Mouse (Mus musculus) forebrain, embryonic 14.5 days (tissue): ENCODE data around the gene Scrn1. TPM values are rescaled to one million over a fixed set of nuclear protein-coding genes. Genes with fewer than 3 reads are reported as not detected.

Source experiments
- ATAC-seq: fragments of 200-750 bp; cut with Nextera tagmentation; 2 replicates; pipeline ENCODE4 v1.8.0; 2017; ENCODE audit warnings: mild to moderate bottlenecking, moderate library complexity
- DNase-seq: peaks from one replicate; pipeline ENCODE4 v3.0.0-alpha.2; 2015; ENCODE audit warnings: low spot score
- H3K27ac ChIP-seq: fragments of 300-500 bp; sonication (generic); 2 replicates; pipeline ENCODE4 v1.5.1; 2014; ENCODE audit warnings: low read depth, mild to moderate bottlenecking, control low read depth, low read length, moderate library complexity
- H3K27me3 ChIP-seq: fragments of 300-500 bp; sonication (generic); replicated peaks from 2 replicates; pipeline ENCODE4 v1.6.1; 2014; ENCODE audit warnings: low read length, control low read depth, mixed read lengths; ENCODE audit not compliant: control insufficient read depth, insufficient read depth
- H3K36me3 ChIP-seq: fragments of 300-500 bp; sonication (generic); 2 replicates; pipeline ENCODE4 v1.6.1; 2014; ENCODE audit warnings: low read length, control low read depth; ENCODE audit not compliant: control insufficient read depth, insufficient read depth
- H3K4me1 ChIP-seq: fragments of 300-500 bp; sonication (generic); 2 replicates; pipeline ENCODE4 v1.6.1; 2014; ENCODE audit warnings: antibody characterized with exemption, low read length, control low read depth; ENCODE audit not compliant: control insufficient read depth, insufficient read depth
- H3K4me2 ChIP-seq: fragments of 300-500 bp; sonication (generic); 2 replicates; pipeline ENCODE4 v1.6.1; 2014; ENCODE audit warnings: mild to moderate bottlenecking, control low read depth, low read length
- H3K4me3 ChIP-seq: fragments of 300-500 bp; sonication (generic); 2 replicates; pipeline ENCODE4 v1.5.1; 2014; ENCODE audit warnings: low read depth, low read length, control low read depth
- H3K9ac ChIP-seq: fragments of 300-500 bp; sonication (generic); 2 replicates; pipeline ENCODE4 v1.6.1; 2014; ENCODE audit warnings: mild to moderate bottlenecking, low read length, control low read depth, moderate library complexity
- H3K9me3 ChIP-seq: fragments of 300-500 bp; sonication (generic); replicated peaks from 2 replicates; pipeline ENCODE4 v1.6.1; 2016; ENCODE audit warnings: low read length, control low read depth, mixed read lengths; ENCODE audit not compliant: control insufficient read depth
- WGBS: fragments of 180-500 bp; shearing (Covaris S2); extraction: QIAGEN DNeasy Blood & Tissue Kit; methylation state at CpG from one replicate; pipeline ENCODE4 v1.1.7; 2014; 5-methylcytosine and 5-hydroxymethylcytosine counted together
- polyA plus RNA-seq: library from polyadenylated mRNA; unstranded; fragments of >200 nt; fragmentation: Nextera tagmentation; extraction: Ambion mirVana; gene quantifications from 2 replicates; pipeline ENCODE4 v1.2.1, GENCODE M21; 2014

The Scrn1 gene
- polyA plus RNA-seq, 1 experiment from 2014 or later = 134 TPM

- Histone ChIP-seq H3K9ac (no peak overlapping the region), H3K4me1 (peaks cover 2% of the 10 kb centered on the region; the same call in 1 of the 2 replicates), H3K4me2 (no peak overlapping the region), H3K4me3 (no peak overlapping the region), H3K9me3 (no peaks in the 10 kb centered on the region), H3K27ac (no peak overlapping the region), H3K27me3 (no peaks in the 10 kb centered on the region), H3K36me3 (no peaks in the 10 kb centered on the region)
- ATAC-seq (peak; percentile 55), DNase-seq (peak; percentile 83)
- 23% methylated on average over 2 of the region's 2 CpGs for WGBS
These were observed 19.9 kb upstream of the Scrn1 start for GRCm38 (mm10) chr6:54586175-54586574.

GRCm38 (mm10) chr6:54573218-54573955 lies 7.1 kb upstream of the Scrn1 start:
- DNase-seq (peak; percentile 53), ATAC-seq (peak; percentile 44)
- Histone ChIP-seq H3K4me1 (peaks cover 24% of the 10 kb centered on the region), H3K27me3 (no peaks in the 10 kb centered on the region), H3K4me3 (no peak overlapping the region), H3K4me2 (no peak overlapping the region), H3K27ac (no peak overlapping the region), H3K36me3 (no peaks in the 10 kb centered on the region), H3K9ac (no peak overlapping the region), H3K9me3 (no peaks in the 10 kb centered on the region)
- 17% methylated on average over 6 of the region's 6 CpGs for WGBS

DNA sequence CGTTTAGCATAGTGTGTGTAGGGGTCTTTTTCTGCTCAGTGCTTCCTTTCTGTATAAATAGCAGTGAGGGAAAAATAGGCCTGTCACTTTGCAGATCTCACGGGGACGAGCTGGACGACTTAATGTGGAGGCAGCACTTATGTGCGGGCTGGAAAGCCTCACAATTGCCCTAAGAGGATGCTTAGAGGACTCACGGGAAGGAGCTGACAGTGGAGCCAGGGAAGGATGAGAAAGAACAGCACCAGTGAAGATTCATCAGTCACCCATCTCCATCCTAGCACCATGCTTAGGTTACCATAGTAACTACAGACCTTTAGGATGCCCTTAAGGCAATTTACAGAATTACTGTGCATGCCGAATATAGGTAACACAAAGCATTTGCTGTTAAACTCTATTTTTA lies 3.5 kb upstream of the Scrn1 start:
- H3K4me1 ChIP-seq = peaks cover 33% of the 10 kb centered on the region
- no peaks in the 10 kb centered on the region for H3K27me3 ChIP-seq
- no peak overlapping the region for H3K9ac ChIP-seq
- DNase-seq (peak; percentile 62), ATAC-seq (no peak)
- 12% methylated on average over 7 of the region's 7 CpGs for WGBS
- H3K4me2 ChIP-seq = peak overlapping the region; percentile 12; the same call in 1 of the 2 replicates
- peak overlapping the region; percentile 70; the same call in 1 of the 2 replicates for H3K27ac ChIP-seq
- no peak overlapping the region for H3K4me3 ChIP-seq
- H3K9me3 ChIP-seq = no peaks in the 10 kb centered on the region
- H3K36me3 ChIP-seq = no peaks in the 10 kb centered on the region

- WGBS = 1% methylated on average over 6 of the region's 6 CpGs
- ATAC-seq (no peak; the same call in 1 of the 2 replicates), DNase-seq (no peak)
- peak overlapping the region; percentile 76 for H3K4me2 ChIP-seq
- peak overlapping the region; percentile 94 for H3K9ac ChIP-seq
- H3K9me3 ChIP-seq = no peaks in the 10 kb centered on the region
- H3K36me3 ChIP-seq = no peaks in the 10 kb centered on the region
- H3K27me3 ChIP-seq = no peaks in the 10 kb centered on the region
- H3K4me1 ChIP-seq = peaks cover 53% of the 10 kb centered on the region
- H3K4me3 ChIP-seq = peak overlapping the region; percentile 84
- H3K27ac ChIP-seq = peak overlapping the region; percentile 93
These were observed 244 bp upstream of the Scrn1 start for GRCm38 (mm10) chr6:54566546-54566919.

GRCm38 (mm10) chr6:54565012-54565411 lies 1.3 kb downstream of the Scrn1 start:
- WGBS = 2% methylated on average over 3 of the region's 3 CpGs
- Histone ChIP-seq H3K9ac (peak overlapping the region; percentile 94), H3K4me2 (peak overlapping the region; percentile 76), H3K36me3 (no peaks in the 10 kb centered on the region), H3K4me3 (peak overlapping the region; percentile 84), H3K27me3 (no peaks in the 10 kb centered on the region), H3K4me1 (peaks cover 53% of the 10 kb centered on the region), H3K9me3 (no peaks in the 10 kb centered on the region), H3K27ac (peak overlapping the region; percentile 93)
- ATAC-seq (0 out of 2 replicates have a peak, but pooled peaks have one; percentile 30), DNase-seq (peak; percentile 65)

DNA sequence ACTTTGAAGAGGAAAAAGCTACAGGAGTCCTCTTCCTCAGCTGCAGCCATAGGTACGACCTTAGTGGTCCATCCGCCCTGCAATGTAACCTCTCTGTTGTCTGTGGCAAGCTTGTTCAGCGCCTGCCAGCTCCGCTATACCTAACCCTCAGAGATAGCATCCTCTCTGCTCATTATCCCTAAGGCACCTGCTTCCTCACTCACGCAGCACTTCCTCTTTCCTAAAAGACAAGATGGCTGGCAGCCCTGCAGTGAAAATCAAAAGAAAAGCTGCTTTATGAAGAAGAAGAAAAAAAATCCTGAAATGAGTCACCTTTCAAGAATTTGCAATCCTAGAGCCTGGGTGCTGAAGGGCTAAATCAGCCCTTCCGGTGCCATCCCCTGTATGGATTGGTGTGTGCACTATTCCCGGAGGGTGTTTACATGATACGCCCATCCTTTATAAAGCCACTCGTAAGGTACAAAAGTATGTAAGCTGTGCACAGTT lies 1.7 kb downstream of the Scrn1 start:
- H3K4me3 ChIP-seq = peak overlapping the region; percentile 84
- no peaks in the 10 kb centered on the region for H3K36me3 ChIP-seq
- peak overlapping the region; percentile 94 for H3K9ac ChIP-seq
- 20% methylated on average over 9 of the region's 9 CpGs for WGBS
- H3K4me1 ChIP-seq = peaks cover 52% of the 10 kb centered on the region
- no peaks in the 10 kb centered on the region for H3K27me3 ChIP-seq
- ATAC-seq (no peak), DNase-seq (no peak)
- H3K27ac ChIP-seq = peak overlapping the region; percentile 93
- H3K4me2 ChIP-seq = peak overlapping the region; percentile 76
- H3K9me3 ChIP-seq = no peaks in the 10 kb centered on the region

DNA sequence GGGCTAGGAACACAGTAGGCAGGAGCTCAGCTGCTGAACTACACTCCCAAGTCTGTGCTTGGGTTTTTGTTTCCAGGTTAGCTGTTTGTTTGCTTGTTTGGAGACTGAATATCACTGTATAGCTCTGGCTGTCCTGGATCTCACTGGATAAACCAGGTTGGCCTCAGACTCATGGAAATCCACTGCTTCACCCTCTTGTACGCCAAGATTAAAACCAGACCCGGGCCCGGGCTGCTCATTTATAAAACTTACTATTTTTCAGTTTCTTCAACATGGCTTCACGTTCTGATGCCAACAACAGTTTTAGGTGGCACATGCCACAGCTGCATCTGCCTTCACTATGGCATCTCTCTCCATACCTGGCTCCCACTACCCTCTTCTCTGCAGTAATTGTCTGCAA lies 2.7 kb downstream of the Scrn1 start:
- Histone ChIP-seq H3K9ac (peak overlapping the region; percentile 48; the same call in 1 of the 2 replicates), H3K27me3 (no peaks in the 10 kb centered on the region), H3K9me3 (no peaks in the 10 kb centered on the region), H3K4me1 (peaks cover 48% of the 10 kb centered on the region), H3K27ac (no peak overlapping the region), H3K4me2 (peak overlapping the region; percentile 76), H3K4me3 (peak overlapping the region; percentile 84), H3K36me3 (no peaks in the 10 kb centered on the region)
- no peak for DNase-seq
- ATAC-seq = no peak
- WGBS = 70% methylated on average over 4 of the region's 4 CpGs

DNA sequence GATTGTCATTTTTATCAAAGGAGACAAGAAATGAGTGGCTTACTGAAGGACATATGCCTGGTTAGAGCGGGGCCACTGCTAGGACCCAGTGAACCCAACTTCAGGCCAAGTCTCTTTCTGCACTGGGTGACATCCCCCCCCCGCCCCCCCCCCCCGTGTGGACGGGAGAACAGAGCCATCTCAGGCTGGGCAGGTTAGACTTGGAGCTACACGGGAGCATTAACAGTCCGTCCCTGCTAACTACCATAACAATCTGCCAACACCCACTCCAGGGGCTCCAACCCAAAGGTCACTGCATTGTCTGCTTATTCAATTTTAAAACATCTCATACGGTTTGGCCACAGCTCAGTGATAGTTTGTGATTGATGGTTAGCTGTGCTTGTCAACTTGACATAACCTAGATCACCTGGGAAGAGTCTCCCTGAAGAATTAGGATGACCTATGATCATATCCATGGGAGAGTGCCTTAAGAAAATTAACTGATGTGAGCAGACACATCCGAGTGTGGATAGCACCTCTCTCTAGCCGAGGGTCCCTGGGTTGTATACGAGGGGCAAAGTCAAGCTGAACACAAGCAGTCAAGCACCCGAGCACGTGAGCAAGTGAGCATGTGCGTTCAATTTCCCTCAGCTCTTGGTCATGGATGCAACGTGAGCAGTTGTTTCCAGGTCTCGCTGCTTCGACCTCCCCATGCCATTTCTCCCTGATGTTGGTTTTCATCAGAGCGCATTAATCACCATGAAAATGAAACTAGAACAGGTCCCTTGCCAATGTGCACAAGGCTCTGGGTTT lies 4.1 kb downstream of the Scrn1 start:
- WGBS = 80% methylated on average over 14 of the region's 17 CpGs
- H3K36me3 ChIP-seq = 0 out of 2 replicates have a peak, but pooled peaks cover 3% of the 10 kb centered on the region
- DNase-seq = no peak
- no peaks in the 10 kb centered on the region for H3K27me3 ChIP-seq
- no peak for ATAC-seq
- peak overlapping the region; percentile 76 for H3K4me2 ChIP-seq
- H3K4me3 ChIP-seq = no peak overlapping the region
- peaks cover 44% of the 10 kb centered on the region for H3K4me1 ChIP-seq
- no peak overlapping the region for H3K9ac ChIP-seq
- no peaks in the 10 kb centered on the region for H3K9me3 ChIP-seq
- no peak overlapping the region for H3K27ac ChIP-seq
